Mouse (Mus musculus) lung, postnatal 4 days (tissue): Measurements from ENCODE around the gene Med13l.

ENCODE experiments used
- DNase-seq, 2 experiments: peaks; one replicate each; pipeline ENCODE4 v3.0.0; 2021

Gene Med13l

DNA sequence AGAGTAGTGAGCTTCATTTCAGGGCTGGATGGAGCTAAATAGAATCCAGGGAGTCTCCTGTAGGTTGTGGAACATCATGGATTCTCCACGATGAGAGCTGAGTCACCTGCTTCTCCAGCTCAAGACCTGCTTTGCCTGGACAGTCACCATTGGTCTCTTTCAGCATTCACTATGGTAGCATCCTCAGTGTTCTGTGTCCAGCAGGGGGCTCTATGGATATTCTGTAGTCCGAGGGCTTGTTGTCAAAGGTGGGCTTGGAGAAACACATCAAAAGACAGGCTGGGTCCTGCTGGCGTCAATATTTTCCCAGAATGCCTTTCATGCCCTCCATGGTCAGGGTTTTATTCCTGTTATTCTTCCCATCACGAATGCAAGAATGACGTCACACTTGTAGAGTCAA is 251.2 kb downstream of the Med13l start:
- no peak for DNase-seq

DNA sequence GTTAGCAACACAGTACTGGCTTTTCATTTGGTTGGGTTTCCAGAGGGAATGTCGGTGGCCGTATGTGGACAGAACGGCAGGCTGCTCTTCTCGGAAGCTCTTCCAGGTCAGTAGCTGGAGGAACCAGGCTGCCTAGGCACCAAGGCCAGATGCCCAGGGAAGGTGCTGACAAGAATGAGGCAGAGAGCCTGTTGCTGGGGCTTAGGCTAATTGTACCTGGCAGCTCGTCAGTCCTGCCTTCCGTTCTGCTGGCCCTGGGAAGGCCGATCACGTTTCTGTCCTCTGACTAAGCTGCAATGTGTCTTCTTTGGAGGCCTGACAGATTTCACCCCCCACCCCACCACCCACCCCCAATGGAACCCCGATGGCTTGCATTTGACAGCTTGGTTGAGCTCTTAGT is 251.9 kb downstream of the Med13l start:
- no peak for DNase-seq

- no peak for DNase-seq
These were observed 252.5 kb downstream of the Med13l start for GRCm38 (mm10) chr5:118812947-118813401.

- peak in 1 of 2 experiments; percentile 26 for DNase-seq
These were observed 253.6 kb downstream of the Med13l start for GRCm38 (mm10) chr5:118814052-118814451.
